Mouse (Mus musculus) cerebellum, postnatal 14 days (tissue): ENCODE measurements at regions not wholly inside any gene's neighbourhood (a gene's known extent, or its start where the extent isn't known, plus 50 kb on each side); places are given as distances from the start of the nearest gene placed in this dataset.

ENCODE experiments used
- DNase-seq, 2 experiments: peaks; one replicate each; pipeline ENCODE4 v3.0.0; 2021; ENCODE audit warnings: mixed read lengths in 2 of 2

DNA sequence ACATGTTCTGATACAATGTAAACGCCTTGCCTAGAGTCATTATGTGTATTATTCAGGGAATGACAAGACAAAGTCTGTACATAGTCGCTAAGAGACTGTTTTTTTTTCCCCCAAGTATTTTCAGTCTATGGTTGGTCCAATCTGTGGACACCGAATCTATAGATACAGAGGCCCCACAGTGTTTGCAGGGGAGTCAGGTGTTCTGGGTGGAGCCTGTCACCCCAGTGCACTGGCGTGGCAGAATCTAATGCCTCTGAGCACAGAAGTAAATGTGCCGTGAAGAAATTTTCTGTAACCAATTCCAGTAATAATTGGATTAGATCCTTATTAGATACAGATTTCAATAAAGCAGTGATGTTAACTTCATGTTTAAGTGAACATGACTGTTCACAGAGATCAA is 1130.1 kb upstream of the Gulo start:
- no peak for DNase-seq

DNA sequence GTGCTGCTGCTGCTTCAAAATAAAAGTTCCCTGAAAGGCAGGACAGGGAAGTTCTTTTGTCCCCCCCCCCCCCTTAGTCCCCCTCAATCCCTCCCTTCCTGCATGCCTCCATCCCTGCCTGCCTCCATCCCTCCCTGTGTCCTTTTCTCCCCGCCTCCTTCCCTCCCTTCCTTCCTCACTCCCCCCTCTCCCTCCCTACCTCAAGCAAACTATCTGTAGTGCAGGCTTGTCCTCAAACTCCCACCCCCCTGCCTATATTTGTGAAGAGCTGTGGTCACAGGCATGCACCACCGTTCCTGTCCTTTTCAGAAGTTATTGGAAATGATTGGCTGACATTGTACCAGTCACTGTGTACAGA is 1127.1 kb upstream of the Gulo start:
- DNase-seq = no peak

DNA sequence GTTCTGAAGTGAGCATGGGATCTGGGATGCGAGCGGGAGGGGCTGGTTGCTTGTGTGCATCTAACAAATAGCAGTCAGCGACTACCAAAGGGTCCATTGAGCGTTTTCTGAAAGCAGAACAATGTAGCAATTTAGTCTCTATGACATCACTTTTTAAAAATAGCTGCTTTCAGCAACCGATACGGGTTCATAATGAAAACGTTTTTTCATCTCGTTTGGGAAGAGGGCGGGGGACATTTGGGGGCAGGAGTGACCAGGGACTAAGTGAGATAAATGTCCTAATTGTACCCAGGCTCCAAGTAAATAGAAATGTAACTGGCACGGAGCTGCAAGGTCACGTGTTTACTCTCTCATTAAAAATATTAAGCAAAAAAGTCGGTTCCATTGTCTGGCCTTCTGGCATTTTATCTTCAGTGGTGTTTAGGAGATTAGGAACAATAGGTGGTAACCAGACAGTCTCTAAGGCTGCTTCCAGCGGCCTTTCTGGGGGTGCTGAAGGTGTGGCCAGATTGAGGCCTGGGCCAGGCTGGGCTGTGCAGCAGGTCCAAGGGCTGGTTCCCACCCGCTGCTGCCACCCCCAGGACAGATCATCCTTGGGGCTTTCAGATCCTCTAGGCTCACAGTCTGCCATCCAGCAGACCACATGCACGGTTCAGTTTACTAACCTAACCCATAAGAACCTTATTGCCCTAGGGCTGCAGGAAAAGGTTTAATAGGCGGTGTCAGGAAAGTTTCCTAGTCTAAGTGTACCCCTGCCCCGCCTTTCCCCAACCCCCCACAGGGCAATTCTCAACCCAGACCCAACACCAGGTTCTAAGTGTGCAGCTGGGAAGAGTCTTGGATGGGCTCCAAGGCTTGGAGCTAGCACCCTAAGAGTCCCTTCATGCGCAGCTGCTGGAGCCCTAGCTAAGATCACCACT is 1126.5 kb upstream of the Gulo start:
- peak in 1 of 2 experiments; percentile 48 for DNase-seq

DNA sequence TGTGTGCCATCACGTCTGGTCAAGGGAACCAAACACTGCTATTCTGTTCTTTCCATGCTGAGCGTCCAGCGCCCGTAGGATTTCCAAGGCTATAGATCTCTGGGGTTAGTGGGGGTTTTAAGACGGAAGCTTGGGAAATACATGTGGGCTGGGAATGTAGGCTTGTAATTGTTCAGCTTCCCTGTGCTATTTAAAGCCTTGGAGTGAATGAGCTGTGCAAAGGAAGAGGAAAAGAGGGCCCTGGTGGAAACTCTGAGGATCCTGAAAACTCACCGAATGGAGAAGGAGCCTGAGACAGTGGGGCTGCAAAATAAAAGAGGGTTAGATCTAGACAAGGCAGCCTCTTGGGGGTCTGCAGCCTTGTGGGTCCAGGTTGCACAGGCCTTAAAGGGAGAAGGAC is 1124.2 kb upstream of the Gulo start:
- no peak for DNase-seq

DNA sequence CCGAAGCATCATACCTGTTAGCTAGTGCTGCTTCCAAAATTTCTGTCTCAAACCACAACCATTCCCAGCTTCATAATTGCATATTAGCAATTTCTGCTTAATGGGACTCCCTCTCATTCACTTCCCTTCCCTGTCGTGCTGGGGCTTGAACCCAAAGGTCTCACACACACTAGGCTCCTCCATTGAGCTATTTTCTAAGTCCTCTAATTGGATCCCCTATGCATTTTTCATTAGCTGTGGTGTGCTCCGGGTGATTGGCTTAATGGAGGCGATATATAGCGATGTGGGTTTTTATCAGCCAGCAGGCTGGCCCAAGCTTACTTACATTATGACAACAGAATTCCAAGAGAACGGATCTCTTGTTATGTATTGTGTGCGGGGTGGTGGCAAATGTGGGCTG is 1118.1 kb upstream of the Gulo start:
- DNase-seq = no peak

DNA sequence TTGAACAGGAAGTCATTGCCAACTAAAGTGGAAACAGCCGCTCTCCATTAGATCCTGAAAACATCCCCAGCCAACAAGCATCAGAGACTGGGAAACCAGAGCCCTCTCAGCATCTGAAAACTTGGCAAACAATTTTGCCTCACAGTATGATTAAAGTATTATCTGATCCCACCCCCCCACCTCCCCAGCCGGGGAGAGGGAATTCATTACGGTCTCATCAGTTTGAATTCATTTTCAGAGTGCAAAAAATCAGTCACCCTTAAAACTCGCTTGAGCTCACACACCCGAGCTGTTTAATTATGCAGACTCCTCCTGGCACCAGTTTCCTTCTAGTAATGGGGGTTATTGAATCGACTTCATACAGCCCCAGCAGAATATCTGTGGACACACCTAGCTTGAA is 1117.2 kb upstream of the Gulo start:
- DNase-seq = peak in 1 of 2 experiments; percentile 26

DNA sequence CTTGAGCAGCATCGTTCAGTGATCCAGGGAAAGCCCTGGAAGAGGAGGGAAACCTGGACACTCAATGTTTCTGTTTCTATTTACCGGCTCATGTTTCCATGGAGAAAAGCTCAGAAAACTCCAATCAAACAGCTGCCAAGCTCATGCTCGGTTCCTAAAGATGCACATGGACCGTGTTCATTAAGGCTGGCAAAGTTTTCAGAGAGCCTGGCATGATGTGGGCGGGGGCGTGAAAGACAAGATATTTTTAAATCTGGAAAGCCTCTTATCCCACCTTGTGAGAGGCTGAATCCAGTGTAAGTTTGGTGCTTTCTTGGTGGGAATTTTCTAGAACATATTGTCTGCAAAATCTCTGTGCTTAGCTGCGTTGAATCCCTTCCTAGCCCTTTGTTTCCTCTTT is 1114.3 kb upstream of the Gulo start:
- no peak for DNase-seq
